Mouse (Mus musculus): ENCODE data around the gene Atxn2l. TPM values are rescaled to one million over a fixed set of nuclear protein-coding genes. Genes with fewer than 3 reads are reported as not detected.

The Atxn2l gene
- polyA plus RNA-seq, 1 experiment from 2014 or later: 19.4 TPM

DNA sequence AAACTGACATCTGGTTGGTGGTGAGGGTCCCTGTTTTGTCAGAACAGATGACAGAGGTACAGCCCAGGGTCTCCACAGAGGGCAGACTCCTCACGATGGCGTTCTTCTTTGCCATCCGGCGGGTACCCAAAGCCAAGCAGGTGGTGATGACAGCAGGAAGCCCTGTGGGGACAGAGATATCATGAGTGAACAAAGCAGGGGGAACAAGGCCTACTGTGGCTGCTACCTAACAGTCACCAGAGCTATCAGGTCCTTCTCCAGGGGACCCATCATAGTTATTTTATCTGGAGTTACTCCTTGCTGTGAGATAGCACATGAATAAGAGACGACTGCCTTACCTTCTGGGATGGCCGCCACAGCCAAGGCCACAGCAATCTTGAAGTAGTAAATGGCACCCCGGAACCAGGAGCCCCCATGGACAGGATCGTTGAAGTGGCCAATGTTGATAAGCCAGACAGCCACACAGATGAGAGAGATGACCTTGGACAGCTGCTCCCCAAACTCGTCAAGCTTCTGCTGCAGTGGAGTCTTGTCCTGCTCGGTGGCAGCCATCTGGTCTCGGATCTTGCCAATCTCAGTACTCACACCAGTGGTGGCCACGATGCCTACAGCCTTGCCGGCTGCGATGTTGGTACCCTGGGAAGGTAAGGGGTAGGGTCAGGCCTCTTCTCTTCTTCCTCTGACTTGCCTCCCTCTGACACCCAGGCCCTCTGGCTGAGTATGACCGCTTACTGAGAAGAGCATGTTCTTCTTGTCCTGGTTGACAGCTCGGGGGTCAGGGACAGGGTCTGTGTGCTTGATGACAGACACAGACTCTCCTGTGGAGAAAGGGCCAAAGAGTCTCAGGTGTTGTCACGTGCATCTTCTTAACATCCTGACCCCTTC lies 46.6 kb downstream of the Atxn2l start:
- 79% methylated on average over 17 of the region's 17 CpGs for WGBS
- no peak for TF ChIP-seq CTCF (IDR thresholded peaks at IDR 0.05; ENCODE audit: low read depth)
- ATAC-seq: no peak

DNA sequence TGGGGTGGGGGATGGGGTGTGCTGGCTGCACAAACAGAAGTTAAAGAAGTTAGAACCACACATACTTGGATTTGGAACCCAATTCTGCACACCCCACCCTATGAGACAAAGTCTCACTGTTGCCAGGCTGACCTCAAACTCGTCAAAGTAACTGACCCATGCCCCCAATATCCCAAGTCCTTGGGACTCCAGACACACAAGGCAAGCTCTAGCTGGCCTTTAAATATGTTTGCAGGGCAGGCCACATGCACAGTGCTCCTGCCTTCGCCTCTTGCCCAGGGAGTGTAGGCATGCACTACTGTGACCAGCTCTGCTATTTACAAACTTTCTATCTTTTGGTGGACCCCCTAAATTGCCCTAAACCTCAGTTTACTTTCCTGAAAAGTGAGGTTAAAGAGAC lies 48.0 kb downstream of the Atxn2l start:
- no peak for ATAC-seq
- Histone ChIP-seq H3K4me2 (replicated peaks; ENCODE audit: low read depth) (no peak overlapping the region), H3K27me3 (replicated peaks; ENCODE audit: control insufficient read depth, insufficient read depth, low read length) (no peaks in the 10 kb centered on the region), H3K9ac (ENCODE audit: low read depth, low read length) (no peak overlapping the region), H3K36me3 (ENCODE audit: control insufficient read depth, insufficient read depth) (no peaks in the 10 kb centered on the region), H3K4me1 (replicated peaks; ENCODE audit: control insufficient read depth, insufficient read depth, low read length) (no peaks in the 10 kb centered on the region), H3K4me3 (ENCODE audit: low read depth, low read length) (no peak overlapping the region), H3K27ac (ENCODE audit: low read depth, low read length) (no peak overlapping the region), H3K9me3 (ENCODE audit: control insufficient read depth) (no peaks in the 10 kb centered on the region)
- TF ChIP-seq CTCF (IDR thresholded peaks at IDR 0.05; ENCODE audit: low read depth): no peak
- 73% methylated on average over 2 of the region's 2 CpGs for WGBS

More for the DNA sequence above, 46.6 kb downstream of the Atxn2l start:
- Histone ChIP-seq H3K4me3 (ENCODE audit: low read depth, low read length) (no peak overlapping the region), H3K27me3 (replicated peaks; ENCODE audit: control insufficient read depth, insufficient read depth, low read length) (no peaks in the 10 kb centered on the region), H3K27ac (ENCODE audit: low read depth, low read length) (no peak overlapping the region), H3K36me3 (ENCODE audit: control insufficient read depth, insufficient read depth) (no peaks in the 10 kb centered on the region), H3K9ac (ENCODE audit: low read depth, low read length) (no peak overlapping the region), H3K4me2 (replicated peaks; ENCODE audit: low read depth) (no peak overlapping the region), H3K4me1 (replicated peaks; ENCODE audit: control insufficient read depth, insufficient read depth, low read length) (no peaks in the 10 kb centered on the region), H3K9me3 (ENCODE audit: control insufficient read depth) (no peaks in the 10 kb centered on the region)

DNA sequence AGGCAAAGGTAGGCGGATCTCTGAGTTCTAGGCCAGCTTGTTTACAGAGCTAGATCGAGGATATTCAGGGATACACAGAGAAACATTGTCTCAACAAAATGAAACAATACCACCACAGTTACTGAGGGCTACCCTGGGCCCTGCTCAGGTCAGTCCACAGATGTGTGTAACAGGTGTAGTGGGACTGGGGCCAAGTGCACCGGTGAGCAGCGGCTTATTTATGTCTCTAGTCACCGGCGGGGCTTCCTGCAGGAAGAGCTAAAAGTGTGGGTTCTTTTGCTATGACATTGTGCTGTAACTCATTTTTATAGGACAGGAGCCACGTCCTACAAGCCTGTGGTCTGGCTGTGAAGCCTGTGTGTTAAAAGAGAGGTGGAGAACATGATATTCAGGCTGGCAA lies 49.4 kb downstream of the Atxn2l start:
- no peak overlapping the region for H3K4me2 ChIP-seq (replicated peaks; ENCODE audit: low read depth)
- no peak overlapping the region for H3K27ac ChIP-seq (ENCODE audit: low read depth, low read length)
- H3K9me3 ChIP-seq (ENCODE audit: control insufficient read depth): no peaks in the 10 kb centered on the region
- no peaks in the 10 kb centered on the region for H3K27me3 ChIP-seq (replicated peaks; ENCODE audit: control insufficient read depth, insufficient read depth, low read length)
- no peak for TF ChIP-seq CTCF (IDR thresholded peaks at IDR 0.05; ENCODE audit: low read depth)
- H3K36me3 ChIP-seq (ENCODE audit: control insufficient read depth, insufficient read depth): no peaks in the 10 kb centered on the region
- ATAC-seq: no peak
- H3K4me3 ChIP-seq (ENCODE audit: low read depth, low read length): no peak overlapping the region
- no peak overlapping the region for H3K9ac ChIP-seq (ENCODE audit: low read depth, low read length)
- 56% methylated on average over 7 of the region's 7 CpGs for WGBS
- H3K4me1 ChIP-seq (replicated peaks; ENCODE audit: control insufficient read depth, insufficient read depth, low read length): no peaks in the 10 kb centered on the region

DNA sequence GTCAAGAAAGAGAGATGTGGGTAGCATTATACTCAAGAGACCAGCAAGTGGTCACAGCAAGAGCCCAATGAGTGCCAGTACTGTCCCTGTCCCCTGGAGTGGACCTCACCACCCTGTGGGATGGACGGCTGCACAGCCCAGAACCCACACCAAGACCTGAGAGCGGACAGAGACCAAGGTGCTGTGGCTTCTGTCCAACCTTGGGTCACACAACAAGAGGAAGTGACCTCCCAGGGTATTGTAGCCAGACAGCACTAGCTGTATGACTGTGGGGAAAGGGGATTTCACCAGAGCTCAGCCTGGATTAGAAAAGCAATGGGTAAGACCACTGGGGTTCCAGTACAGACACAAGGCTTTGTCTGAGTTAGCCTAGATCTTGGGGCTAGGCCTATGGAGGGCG lies 51.0 kb downstream of the Atxn2l start:
- H3K4me3 ChIP-seq (ENCODE audit: low read depth, low read length): no peak overlapping the region
- TF ChIP-seq CTCF (IDR thresholded peaks at IDR 0.05; ENCODE audit: low read depth): no peak
- H3K27me3 ChIP-seq (replicated peaks; ENCODE audit: control insufficient read depth, insufficient read depth, low read length): no peaks in the 10 kb centered on the region
- no peak for ATAC-seq
- H3K4me1 ChIP-seq (replicated peaks; ENCODE audit: control insufficient read depth, insufficient read depth, low read length): no peaks in the 10 kb centered on the region
- H3K27ac ChIP-seq (ENCODE audit: low read depth, low read length): no peak overlapping the region
- no peak overlapping the region for H3K4me2 ChIP-seq (replicated peaks; ENCODE audit: low read depth)
- H3K36me3 ChIP-seq (ENCODE audit: control insufficient read depth, insufficient read depth): peaks cover 12% of the 10 kb centered on the region; the same call in 1 of the 2 replicates
- no peaks in the 10 kb centered on the region for H3K9me3 ChIP-seq (ENCODE audit: control insufficient read depth)
- no peak overlapping the region for H3K9ac ChIP-seq (ENCODE audit: low read depth, low read length)
- 86% methylated on average over 3 of the region's 3 CpGs for WGBS

DNA sequence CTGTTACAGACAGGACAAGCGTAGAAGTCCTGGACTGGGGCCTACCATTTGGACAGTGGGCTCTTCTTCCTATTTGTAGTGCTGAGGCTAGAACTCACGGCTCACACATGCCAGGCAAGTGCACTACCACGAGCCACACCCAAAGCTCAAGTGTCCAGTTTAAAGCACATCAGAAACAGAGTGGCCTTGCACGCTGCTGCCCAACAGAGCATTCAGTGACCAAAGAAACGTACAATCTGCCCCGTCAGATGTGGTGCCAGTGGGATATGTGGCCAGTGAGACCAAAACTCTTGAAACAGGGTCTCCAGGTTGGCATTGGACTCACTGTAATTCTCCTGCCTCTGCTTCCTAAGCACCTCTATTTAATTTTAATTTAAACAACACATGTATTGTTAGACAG lies 52.6 kb downstream of the Atxn2l start:
- H3K4me2 ChIP-seq (replicated peaks; ENCODE audit: low read depth): no peak overlapping the region
- no peak overlapping the region for H3K9ac ChIP-seq (ENCODE audit: low read depth, low read length)
- H3K27me3 ChIP-seq (replicated peaks; ENCODE audit: control insufficient read depth, insufficient read depth, low read length): no peaks in the 10 kb centered on the region
- no peaks in the 10 kb centered on the region for H3K9me3 ChIP-seq (ENCODE audit: control insufficient read depth)
- no peak for TF ChIP-seq CTCF (IDR thresholded peaks at IDR 0.05; ENCODE audit: low read depth)
- no peak overlapping the region for H3K4me3 ChIP-seq (ENCODE audit: low read depth, low read length)
- H3K27ac ChIP-seq (ENCODE audit: low read depth, low read length): no peak overlapping the region
- no peaks in the 10 kb centered on the region for H3K4me1 ChIP-seq (replicated peaks; ENCODE audit: control insufficient read depth, insufficient read depth, low read length)
- 90% methylated on average over 6 of the region's 6 CpGs for WGBS
- H3K36me3 ChIP-seq (ENCODE audit: control insufficient read depth, insufficient read depth): peaks cover 12% of the 10 kb centered on the region; the same call in 1 of the 2 replicates
- no peak for ATAC-seq

DNA sequence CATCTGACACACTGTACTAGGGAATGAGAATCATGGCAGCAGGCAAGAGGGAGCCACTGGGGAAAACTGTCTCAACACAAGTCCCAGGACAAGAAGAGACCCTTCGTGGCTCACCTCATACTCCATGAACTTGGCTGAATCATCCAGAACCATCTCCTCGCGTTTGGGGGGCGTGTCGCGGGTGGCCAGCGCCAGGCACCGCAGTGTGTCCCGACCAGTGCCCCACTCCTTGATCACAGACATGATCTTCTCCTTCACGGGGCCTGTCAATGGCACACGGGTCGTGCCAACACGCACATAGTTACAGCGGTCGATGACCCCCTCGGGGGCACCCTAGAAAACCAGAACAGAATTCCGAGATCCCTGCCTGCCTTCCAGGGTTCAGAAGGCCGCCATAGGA lies 53.2 kb downstream of the Atxn2l start:
- H3K36me3 ChIP-seq (ENCODE audit: control insufficient read depth, insufficient read depth): peaks cover 18% of the 10 kb centered on the region
- ATAC-seq: no peak
- WGBS: 92% methylated on average over 18 of the region's 18 CpGs
- no peaks in the 10 kb centered on the region for H3K4me1 ChIP-seq (replicated peaks; ENCODE audit: control insufficient read depth, insufficient read depth, low read length)
- H3K4me3 ChIP-seq (ENCODE audit: low read depth, low read length): no peak overlapping the region
- TF ChIP-seq CTCF (IDR thresholded peaks at IDR 0.05; ENCODE audit: low read depth): no peak
- H3K9ac ChIP-seq (ENCODE audit: low read depth, low read length): no peak overlapping the region
- H3K4me2 ChIP-seq (replicated peaks; ENCODE audit: low read depth): no peak overlapping the region
- H3K9me3 ChIP-seq (ENCODE audit: control insufficient read depth): no peaks in the 10 kb centered on the region
- no peak overlapping the region for H3K27ac ChIP-seq (ENCODE audit: low read depth, low read length)
- H3K27me3 ChIP-seq (replicated peaks; ENCODE audit: control insufficient read depth, insufficient read depth, low read length): no peaks in the 10 kb centered on the region
